Mouse (Mus musculus): ENCODE results near the gene Vwa1. TPM values are rescaled to one million over a fixed set of nuclear protein-coding genes. Genes with fewer than 3 reads are reported as not detected.
A peak's percentile ranks its signal among the peaks of the same experiment; 100 is the strongest.
"Not testable (repeated sequence)": the region's sequence is repeated elsewhere in the genome, so short reads cannot be mapped to it uniquely, and the experiment has no call there.

Vwa1 gene
- polyA plus RNA-seq, 1 experiment from 2014 or later: 33.7 TPM

DNA sequence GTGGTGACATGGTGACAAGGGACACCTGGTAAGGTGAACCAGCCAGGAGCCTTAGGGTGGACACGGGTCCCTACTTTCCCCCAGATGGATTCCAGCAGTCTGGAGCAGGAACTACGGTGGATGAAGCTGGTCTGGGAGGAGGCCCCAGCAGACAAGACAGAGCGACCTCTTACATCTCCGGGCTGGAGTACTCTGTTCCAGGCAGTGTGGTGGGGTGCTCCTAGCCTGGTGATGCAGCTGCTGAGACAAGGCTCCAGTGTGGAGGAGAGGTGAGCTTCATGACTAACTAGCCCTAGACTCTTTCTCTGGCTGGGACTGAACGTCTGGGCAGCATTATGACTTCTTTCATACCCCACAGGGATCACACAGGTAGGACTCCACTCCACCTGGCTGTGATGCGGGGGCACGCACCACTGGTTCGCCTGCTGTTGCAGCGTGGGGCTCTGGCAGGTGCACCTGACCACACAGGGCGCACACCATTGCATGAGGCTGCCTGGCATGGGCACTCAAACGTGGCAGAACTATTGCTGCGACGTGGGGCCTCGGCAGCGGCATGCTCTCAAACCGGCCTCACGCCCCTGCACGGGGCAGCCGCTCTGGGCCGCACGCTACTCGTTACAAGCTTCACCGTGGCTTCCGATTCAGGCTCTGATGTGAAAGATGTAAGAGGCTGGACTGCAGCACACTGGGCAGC lies 16.9 kb upstream of the Vwa1 start:
- H3K4me2 ChIP-seq: no peak overlapping the region
- no peak overlapping the region for H3K27ac ChIP-seq (replicated peaks)
- no peak overlapping the region for H3K4me3 ChIP-seq
- H3K27me3 ChIP-seq: no peaks in the 10 kb centered on the region
- ATAC-seq (ENCODE audit: low FRiP score, low read depth): no peak
- H3K4me1 ChIP-seq (replicated peaks): no peaks in the 10 kb centered on the region
- no peaks in the 10 kb centered on the region for H3K9me3 ChIP-seq
- no peak overlapping the region for H3K9ac ChIP-seq
- 72% methylated on average over 24 of the region's 24 CpGs for WGBS
- H3K36me3 ChIP-seq: no peaks in the 10 kb centered on the region

DNA sequence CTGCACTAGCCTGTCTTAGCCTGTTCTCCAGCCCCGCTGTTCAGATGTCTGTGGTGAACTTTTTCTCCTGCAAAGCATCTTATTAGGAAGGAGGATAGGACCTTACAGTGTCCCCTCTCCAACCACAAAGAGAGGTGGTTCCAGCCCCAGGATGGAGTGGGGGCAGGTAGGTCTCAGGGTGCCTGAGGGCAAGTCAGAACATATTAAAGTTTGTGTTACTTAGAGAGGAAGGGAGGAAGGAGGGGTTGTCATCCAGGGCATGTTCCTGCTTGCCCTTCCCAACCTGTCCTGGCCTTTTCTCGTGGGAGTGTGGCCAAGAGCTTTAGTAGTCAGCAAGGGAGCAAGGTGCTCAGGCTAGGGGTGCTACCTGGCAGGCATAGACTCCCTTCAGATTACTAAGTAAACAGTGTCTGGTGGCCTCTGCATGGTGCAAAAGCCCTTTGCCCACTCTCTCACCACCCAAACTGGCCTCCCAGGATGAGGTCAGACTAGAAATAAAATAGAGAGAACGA lies 16.2 kb upstream of the Vwa1 start:
- H3K9ac ChIP-seq: no peak overlapping the region
- H3K9me3 ChIP-seq: no peaks in the 10 kb centered on the region
- no peaks in the 10 kb centered on the region for H3K4me1 ChIP-seq (replicated peaks)
- H3K36me3 ChIP-seq: no peaks in the 10 kb centered on the region
- H3K4me3 ChIP-seq: no peak overlapping the region
- ATAC-seq (ENCODE audit: low FRiP score, low read depth): no peak
- H3K27me3 ChIP-seq: no peaks in the 10 kb centered on the region
- no peak overlapping the region for H3K27ac ChIP-seq (replicated peaks)
- 68% methylated on average over 3 of the region's 3 CpGs for WGBS
- H3K4me2 ChIP-seq: no peak overlapping the region

DNA sequence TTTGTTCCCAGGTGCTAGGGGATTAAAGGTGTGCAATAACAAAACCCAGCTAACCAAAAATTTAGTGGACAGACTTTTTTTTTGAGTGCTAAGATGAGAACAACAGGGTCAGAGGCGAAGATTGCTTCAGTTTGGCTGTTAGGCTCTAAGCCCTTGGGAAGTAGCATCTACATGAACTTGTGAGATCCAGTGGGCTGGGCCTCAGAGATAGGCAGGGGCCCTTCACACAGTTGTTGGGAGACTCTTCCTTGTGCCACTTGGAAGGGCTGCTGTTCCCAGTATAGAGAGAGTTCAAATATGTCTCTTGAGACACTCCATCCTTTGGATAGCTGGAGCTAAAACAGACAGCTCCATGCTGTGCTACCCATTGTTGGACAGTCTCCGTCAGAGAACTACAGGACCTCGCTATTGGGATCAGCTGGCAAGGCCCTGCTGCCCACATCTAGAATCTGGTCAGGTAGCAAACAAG lies 15.6 kb upstream of the Vwa1 start, which contains the start of gene Ankrd65:
Gene Ankrd65 (plus strand): TSS at position 419 of the 469 bp plus-strand sequence.
- H3K27ac ChIP-seq (replicated peaks): no peak within 1 kb of the TSS
- H3K9me3 ChIP-seq: no peaks in the 10 kb centered on the region
- H3K4me2 ChIP-seq: no peak within 1 kb of the TSS

DNA sequence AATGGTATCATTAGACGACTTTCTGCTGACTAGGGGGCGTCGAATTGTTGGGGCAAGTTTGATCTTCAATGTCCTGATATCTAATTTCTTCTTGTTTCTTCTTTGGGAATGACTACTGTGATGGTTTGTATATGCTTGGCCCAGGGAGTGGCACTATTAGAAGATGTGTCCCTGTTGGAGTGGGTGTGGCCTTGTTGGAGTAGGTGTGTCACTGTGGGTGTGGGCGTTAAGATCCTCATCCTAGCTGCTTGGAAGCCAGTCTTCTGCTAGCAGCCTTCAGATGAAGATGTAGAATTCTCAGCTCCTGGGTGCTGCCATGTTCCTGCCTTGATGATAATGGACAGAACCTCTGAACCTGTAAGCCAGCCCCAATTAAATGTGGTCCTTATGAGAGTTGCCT lies 14.3 kb upstream of the Vwa1 start:
- H3K27ac ChIP-seq (replicated peaks); H3K4me2 ChIP-seq; H3K27me3 ChIP-seq; H3K9ac ChIP-seq; H3K9me3 ChIP-seq; H3K4me3 ChIP-seq; ATAC-seq (ENCODE audit: low FRiP score, low read depth); H3K36me3 ChIP-seq; H3K4me1 ChIP-seq (replicated peaks): not testable (repeated sequence)
- 83% methylated on average over 4 of the region's 4 CpGs for WGBS

More for the DNA sequence above, 15.6 kb upstream of the Vwa1 start, which contains the start of gene Ankrd65:
- H3K27me3 ChIP-seq: no peaks in the 10 kb centered on the region
- peaks cover 4% of the 10 kb centered on the region; the same call in 1 of the 2 replicates for H3K4me1 ChIP-seq (replicated peaks)
- no peak within 1 kb of the TSS for H3K4me3 ChIP-seq
- H3K36me3 ChIP-seq: no peaks in the 10 kb centered on the region
- no peak for ATAC-seq (ENCODE audit: low FRiP score, low read depth)
- WGBS: 61% methylated on average over 3 of the region's 3 CpGs
- no peak within 1 kb of the TSS for H3K9ac ChIP-seq

DNA sequence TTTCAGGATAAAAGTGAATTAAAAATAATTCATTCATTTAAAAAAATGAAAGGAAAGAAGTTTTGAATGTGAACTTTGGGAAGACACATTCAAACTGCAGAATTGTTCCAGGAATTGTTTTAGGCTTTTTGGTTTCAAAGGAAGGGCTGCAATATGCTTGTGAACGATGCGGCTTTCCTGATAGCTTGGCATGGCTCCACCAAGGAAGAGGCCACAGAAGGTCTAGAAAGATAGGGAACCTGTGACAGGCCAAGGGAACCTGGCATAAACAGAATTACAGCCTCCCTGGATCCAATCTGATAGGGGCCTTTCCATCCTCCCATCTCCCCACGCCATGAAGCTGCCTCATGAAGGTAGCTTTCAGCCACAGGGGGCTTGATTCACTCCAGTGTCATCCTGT lies 13.8 kb upstream of the Vwa1 start:
- ATAC-seq (ENCODE audit: low FRiP score, low read depth): no peak
- 72% methylated on average over 3 of the region's 3 CpGs for WGBS

DNA sequence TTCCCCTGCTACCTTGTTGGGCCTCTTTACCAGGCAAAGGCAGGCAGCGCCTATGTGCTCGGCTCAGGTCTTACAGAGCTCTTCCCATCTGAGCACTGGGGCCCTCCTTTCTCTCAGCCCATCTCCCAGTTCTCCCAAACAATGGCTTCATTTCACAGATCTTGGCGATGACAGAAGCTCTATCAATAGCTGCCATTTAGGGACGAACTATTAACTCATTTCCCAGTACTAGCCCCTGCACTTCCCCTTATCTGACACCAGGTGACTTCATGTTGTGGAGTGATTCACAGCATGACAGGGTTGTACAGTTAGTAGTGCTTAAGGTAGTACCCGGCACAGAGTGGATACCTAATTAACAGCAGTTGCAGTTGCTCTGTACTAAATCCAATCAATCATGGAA lies 11.3 kb upstream of the Vwa1 start, which contains the start of gene Tmem88b:
Gene Tmem88b (minus strand): TSS at position 56 of the 400 bp plus-strand sequence.
- H3K9me3 ChIP-seq: no peaks in the 10 kb centered on the region
- peak within 1 kb of the TSS; percentile 48 for H3K4me3 ChIP-seq
- no peaks in the 10 kb centered on the region for H3K27me3 ChIP-seq
- H3K9ac ChIP-seq: 0 out of 2 replicates have a peak within 1 kb of the TSS, but pooled peaks have one; percentile 10
- no peak within 1 kb of the TSS for H3K27ac ChIP-seq (replicated peaks)
- no peaks in the 10 kb centered on the region for H3K36me3 ChIP-seq
- peak within 1 kb of the TSS; percentile 58 for H3K4me2 ChIP-seq
- peaks cover 18% of the 10 kb centered on the region for H3K4me1 ChIP-seq (replicated peaks)
- WGBS: 71% methylated on average over 5 of the region's 5 CpGs
- ATAC-seq (ENCODE audit: low FRiP score, low read depth): no peak

More for the DNA sequence above, 13.8 kb upstream of the Vwa1 start:
- no peak overlapping the region for H3K4me2 ChIP-seq
- no peaks in the 10 kb centered on the region for H3K9me3 ChIP-seq
- no peaks in the 10 kb centered on the region for H3K36me3 ChIP-seq
- no peak overlapping the region for H3K9ac ChIP-seq
- no peaks in the 10 kb centered on the region for H3K27me3 ChIP-seq
- H3K4me3 ChIP-seq: no peak overlapping the region
- peaks cover 13% of the 10 kb centered on the region for H3K4me1 ChIP-seq (replicated peaks)
- no peak overlapping the region for H3K27ac ChIP-seq (replicated peaks)

DNA sequence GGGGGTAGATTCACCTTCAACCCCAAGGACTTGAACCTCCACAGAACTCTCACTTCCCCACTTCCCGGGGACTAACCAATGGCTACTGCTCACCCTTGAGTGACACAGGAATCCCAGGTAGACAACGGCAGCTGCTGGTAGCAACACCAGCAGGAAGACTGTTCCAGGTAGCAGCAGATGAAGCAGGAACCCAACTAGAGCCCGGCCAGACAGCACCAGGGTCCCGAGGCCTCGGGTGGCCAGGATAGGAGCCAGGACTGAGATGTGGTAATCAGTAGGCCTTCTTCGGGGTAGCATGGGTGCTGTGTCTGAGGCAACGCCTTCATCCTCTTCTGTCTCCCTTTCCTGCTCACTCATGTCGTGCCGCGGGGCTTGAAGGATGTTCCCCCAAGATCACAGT lies 10.7 kb upstream of the Vwa1 start:
- H3K9me3 ChIP-seq: no peaks in the 10 kb centered on the region
- H3K4me2 ChIP-seq: no peak overlapping the region
- H3K27me3 ChIP-seq: no peaks in the 10 kb centered on the region
- 87% methylated on average over 10 of the region's 10 CpGs for WGBS
- no peak overlapping the region for H3K4me3 ChIP-seq
- H3K9ac ChIP-seq: 0 out of 2 replicates have a peak overlapping the region, but pooled peaks have one; percentile 10
- H3K27ac ChIP-seq (replicated peaks): no peak overlapping the region
- no peaks in the 10 kb centered on the region for H3K36me3 ChIP-seq
- ATAC-seq (ENCODE audit: low FRiP score, low read depth): no peak
- H3K4me1 ChIP-seq (replicated peaks): peaks cover 18% of the 10 kb centered on the region

DNA sequence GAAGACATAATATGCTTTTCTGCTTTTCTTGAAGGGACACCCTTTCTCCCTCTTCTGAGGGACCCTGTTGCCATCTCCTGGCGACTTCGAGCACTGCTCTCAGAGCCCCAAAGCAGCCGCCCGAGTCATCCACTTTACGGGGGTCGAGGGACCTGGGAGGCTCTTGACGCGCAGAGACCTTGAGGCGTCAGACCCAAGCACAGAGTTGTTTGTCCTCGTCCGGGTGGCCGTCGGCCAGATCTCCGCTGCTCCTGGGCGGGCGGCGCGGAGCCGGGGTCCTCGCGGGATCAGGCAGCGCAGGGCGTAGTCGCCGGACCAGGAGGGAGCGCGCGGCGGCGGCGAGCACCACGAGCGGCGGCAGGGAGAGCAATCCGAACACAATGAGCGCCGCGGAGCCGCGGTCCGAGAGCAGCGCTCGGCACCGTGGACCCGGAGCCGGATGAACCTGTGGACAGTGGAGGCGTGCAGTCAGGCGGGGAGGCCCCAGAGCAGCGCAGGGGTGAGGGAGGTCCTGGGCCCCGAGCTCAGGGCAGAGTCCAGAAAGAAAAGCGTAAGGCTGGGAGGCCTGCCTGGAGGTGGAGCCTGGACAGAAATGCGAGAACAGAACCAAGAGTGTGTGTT lies 9.7 kb upstream of the Vwa1 start:
- Histone ChIP-seq H3K36me3 (no peaks in the 10 kb centered on the region), H3K9me3 (no peaks in the 10 kb centered on the region), H3K4me2 (peak overlapping the region; percentile 58), H3K4me3 (peak overlapping the region; percentile 48), H3K4me1 (replicated peaks) (peaks cover 18% of the 10 kb centered on the region), H3K27ac (replicated peaks) (peak overlapping the region; percentile 83), H3K27me3 (no peaks in the 10 kb centered on the region), H3K9ac (peak overlapping the region; percentile 59)
- peak; percentile 86 for ATAC-seq (ENCODE audit: low FRiP score, low read depth)
- WGBS: under 1% methylated on average over 51 of the region's 52 CpGs

DNA sequence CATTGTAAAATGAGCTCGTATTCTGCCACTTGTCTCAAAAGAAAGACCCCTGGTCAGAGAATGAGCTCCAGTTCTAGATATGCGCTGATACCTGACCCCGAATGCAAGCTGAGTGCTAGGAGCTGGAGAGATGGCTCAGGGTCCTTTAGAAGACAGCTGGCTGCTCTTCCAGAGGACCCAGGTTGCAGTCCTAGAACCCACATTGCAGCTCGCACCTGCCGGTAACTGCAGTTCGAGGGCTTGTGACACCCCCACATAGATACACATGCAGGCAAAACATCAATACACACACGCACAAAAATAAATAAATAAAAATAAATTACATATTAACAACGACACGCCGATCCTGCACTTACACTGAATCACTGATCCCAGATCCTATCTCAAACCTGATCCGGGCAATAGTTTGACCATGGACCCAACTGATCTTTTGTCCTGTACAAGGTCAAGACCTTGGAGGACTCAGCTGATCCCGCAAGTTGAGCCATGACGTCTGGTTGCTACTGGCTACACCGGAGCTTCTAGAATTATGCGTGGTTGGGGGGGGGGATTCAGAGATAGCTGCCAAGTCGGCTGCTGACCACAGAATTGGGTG lies 9.1 kb upstream of the Vwa1 start:
- WGBS: 36% methylated on average over 16 of the region's 16 CpGs
- H3K9ac ChIP-seq: peak overlapping the region; percentile 59
- no peak for ATAC-seq (ENCODE audit: low FRiP score, low read depth)
- no peaks in the 10 kb centered on the region for H3K27me3 ChIP-seq
- peak overlapping the region; percentile 48 for H3K4me3 ChIP-seq
- peak overlapping the region; percentile 58 for H3K4me2 ChIP-seq
- no peaks in the 10 kb centered on the region for H3K9me3 ChIP-seq
- no peaks in the 10 kb centered on the region for H3K36me3 ChIP-seq
- H3K27ac ChIP-seq (replicated peaks): peak overlapping the region; percentile 83
- H3K4me1 ChIP-seq (replicated peaks): peaks cover 18% of the 10 kb centered on the region

DNA sequence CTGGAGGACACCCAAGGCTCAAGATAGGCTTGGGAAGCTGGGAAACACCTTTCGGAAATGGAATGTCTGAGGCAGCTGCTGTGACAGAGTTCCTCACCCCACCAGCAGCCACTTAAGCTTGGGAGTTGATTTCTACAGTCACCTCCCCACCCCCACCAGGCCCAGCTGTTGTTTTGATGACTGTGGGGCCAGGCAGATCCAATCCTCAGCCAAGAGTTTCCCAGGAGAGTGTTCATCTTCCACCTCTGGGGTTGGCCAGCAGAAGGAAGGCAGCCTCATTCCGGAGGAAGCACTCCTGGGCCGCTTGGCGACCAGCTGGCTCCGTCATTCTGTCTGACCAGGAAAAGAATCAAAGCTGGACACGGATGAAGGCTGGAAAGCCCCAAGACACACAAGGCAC lies 6.4 kb upstream of the Vwa1 start:
- Histone ChIP-seq H3K4me1 (replicated peaks) (peaks cover 20% of the 10 kb centered on the region), H3K4me3 (no peak overlapping the region), H3K36me3 (no peaks in the 10 kb centered on the region), H3K9me3 (no peaks in the 10 kb centered on the region), H3K9ac (no peak overlapping the region), H3K27me3 (no peaks in the 10 kb centered on the region), H3K27ac (replicated peaks) (no peak overlapping the region), H3K4me2 (no peak overlapping the region)
- ATAC-seq (ENCODE audit: low FRiP score, low read depth): no peak
- WGBS: 29% methylated on average over 6 of the region's 6 CpGs

DNA sequence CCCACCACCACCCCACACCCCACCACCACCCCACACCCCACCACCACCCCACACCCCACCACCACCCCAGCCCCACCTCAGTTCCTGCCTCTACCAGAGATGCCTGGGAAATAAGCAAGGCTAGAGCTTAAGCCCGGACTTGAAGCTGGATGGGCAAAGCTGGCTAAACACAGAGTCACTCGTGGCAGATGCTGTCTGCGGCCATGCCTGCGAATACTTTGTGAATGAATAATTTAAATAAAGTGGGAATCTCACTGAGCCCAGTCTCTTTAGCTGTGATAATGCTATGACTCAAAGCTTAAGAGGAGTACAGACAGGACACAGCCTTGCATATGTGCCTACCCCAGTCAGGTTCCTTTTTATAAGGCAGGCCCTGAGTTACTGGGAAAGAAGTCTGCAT lies 5.0 kb upstream of the Vwa1 start:
- Histone ChIP-seq H3K4me3 (no peak overlapping the region), H3K4me1 (replicated peaks) (peaks cover 26% of the 10 kb centered on the region), H3K36me3 (no peaks in the 10 kb centered on the region), H3K4me2 (no peak overlapping the region), H3K27ac (replicated peaks) (no peak overlapping the region), H3K9ac (no peak overlapping the region), H3K9me3 (no peaks in the 10 kb centered on the region), H3K27me3 (no peaks in the 10 kb centered on the region)
- ATAC-seq (ENCODE audit: low FRiP score, low read depth): no peak
- 83% methylated on average over 4 of the region's 4 CpGs for WGBS

DNA sequence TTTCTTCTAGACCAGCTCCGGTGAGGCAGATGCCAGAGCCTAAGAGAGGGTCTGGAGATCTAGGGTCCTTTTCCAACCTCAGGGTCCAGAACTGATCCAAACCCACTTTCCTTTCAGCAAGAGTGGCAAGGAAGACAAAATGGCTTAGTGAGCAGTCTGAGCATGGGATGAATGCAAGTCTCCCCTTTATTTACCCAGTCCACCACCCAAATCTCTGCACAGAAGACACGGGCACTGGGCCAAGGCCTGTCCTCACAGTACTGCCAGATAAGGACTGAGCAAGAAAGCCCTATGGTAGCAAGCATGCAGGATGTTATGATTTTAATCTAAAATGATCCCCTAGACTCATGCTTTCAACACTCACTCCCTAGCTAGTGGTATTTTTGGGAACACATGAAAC lies 3.3 kb upstream of the Vwa1 start:
- Histone ChIP-seq H3K27ac (replicated peaks) (no peak overlapping the region), H3K4me2 (no peak overlapping the region), H3K4me1 (replicated peaks) (peaks cover 30% of the 10 kb centered on the region), H3K27me3 (peaks cover 4% of the 10 kb centered on the region), H3K9me3 (no peaks in the 10 kb centered on the region), H3K9ac (no peak overlapping the region), H3K4me3 (no peak overlapping the region), H3K36me3 (no peaks in the 10 kb centered on the region)
- ATAC-seq (ENCODE audit: low FRiP score, low read depth): no peak
- WGBS: 79% methylated on average over 2 of the region's 2 CpGs

Measured in hindbrain, embryonic 15.5 days (tissue).